Mouse (Mus musculus): ENCODE data around the gene Slc25a22. TPM values are rescaled to one million over a fixed set of nuclear protein-coding genes. Genes with fewer than 3 reads are reported as not detected.

Slc25a22 gene
- polyA plus RNA-seq, 1 experiment from 2014 or later, result 80.4 TPM

DNA sequence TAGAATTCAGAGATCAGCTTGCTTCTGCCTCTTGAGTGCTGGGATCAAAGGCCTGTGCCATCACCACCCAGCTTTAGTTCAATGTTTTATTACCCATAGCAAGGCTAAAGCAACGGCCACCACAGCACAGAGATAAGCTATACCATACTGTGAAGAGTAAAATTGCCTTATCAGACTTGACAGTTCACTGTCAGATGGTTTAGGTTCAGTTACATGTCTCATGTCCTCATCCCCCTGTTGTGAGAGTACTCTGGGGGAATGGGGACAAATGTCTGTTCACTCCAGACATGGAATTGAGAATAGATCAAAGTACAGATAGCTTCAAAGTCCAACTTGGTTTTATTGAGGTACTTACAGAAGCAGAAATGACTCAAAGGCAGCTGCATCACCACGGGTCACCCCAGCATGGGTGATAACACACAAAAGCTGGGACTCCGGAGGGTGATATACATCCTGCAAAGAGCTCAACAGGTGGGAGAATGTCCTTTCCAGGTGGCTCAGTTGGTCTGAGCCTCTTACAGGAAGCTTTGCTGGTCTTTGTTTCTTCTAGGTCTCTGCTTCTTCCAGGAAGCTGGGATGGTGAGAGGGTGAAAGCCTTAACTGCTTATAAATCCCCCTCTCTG lies 49.1 kb downstream of the Slc25a22 start:
- H3K27ac ChIP-seq (ENCODE audit: low read depth, low read length), result no peak overlapping the region
- no peak overlapping the region for H3K4me3 ChIP-seq (ENCODE audit: low read depth, low read length)
- H3K4me1 ChIP-seq (ENCODE audit: control insufficient read depth, insufficient read depth, low read length), result peaks cover 8% of the 10 kb centered on the region
- WGBS, result 43% methylated on average over 3 of the region's 3 CpGs
- H3K27me3 ChIP-seq (ENCODE audit: control insufficient read depth, insufficient read depth, low read length), result no peaks in the 10 kb centered on the region
- no peak overlapping the region for H3K9ac ChIP-seq (replicated peaks; ENCODE audit: low read depth, low read length)
- no peaks in the 10 kb centered on the region for H3K36me3 ChIP-seq (ENCODE audit: control insufficient read depth, insufficient read depth, low read length)
- no peaks in the 10 kb centered on the region for H3K9me3 ChIP-seq (ENCODE audit: control insufficient read depth, low read length)
- no peak for ATAC-seq (ENCODE audit: low read depth)
- no peak overlapping the region for H3K4me2 ChIP-seq (ENCODE audit: low read depth, low read length)

DNA sequence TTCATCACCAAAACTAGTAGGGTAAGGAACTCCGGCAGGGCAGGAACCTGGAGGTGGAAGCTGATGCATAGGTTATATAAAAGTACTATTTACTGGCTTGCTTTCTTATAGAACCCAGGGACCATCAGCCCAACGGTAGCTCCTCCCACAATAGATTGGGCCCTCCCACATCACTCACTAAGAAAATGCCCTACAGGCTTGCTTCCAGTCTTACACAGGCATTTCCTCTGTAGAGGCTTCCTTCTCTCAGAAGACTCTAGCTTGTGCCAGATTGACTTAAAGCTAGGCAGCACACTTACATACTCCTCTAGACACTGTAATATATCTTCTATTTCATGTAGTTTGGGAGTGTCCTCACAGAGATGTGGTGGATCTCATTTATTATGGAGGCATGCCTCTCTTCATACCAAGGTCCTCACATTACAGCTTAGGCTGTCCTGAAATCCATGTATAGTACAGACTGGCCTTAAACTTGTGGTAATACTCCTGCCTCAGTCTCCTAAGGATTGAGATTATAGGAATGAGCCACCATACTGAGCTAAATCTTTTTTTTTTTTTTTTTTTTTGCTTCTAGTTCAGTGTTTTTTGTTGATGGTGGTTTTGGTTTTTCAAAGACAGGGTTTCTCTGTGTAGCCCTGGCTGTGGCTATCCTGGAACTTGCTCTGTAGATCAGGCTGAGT lies 49.7 kb downstream of the Slc25a22 start:
- Histone ChIP-seq H3K9ac (replicated peaks; ENCODE audit: low read depth, low read length) (no peak overlapping the region), H3K4me1 (ENCODE audit: control insufficient read depth, insufficient read depth, low read length) (peaks cover 4% of the 10 kb centered on the region), H3K4me3 (ENCODE audit: low read depth, low read length) (no peak overlapping the region), H3K36me3 (ENCODE audit: control insufficient read depth, insufficient read depth, low read length) (no peaks in the 10 kb centered on the region), H3K27ac (ENCODE audit: low read depth, low read length) (no peak overlapping the region), H3K27me3 (ENCODE audit: control insufficient read depth, insufficient read depth, low read length) (no peaks in the 10 kb centered on the region), H3K4me2 (ENCODE audit: low read depth, low read length) (no peak overlapping the region), H3K9me3 (ENCODE audit: control insufficient read depth, low read length) (no peaks in the 10 kb centered on the region)
- no peak for ATAC-seq (ENCODE audit: low read depth)
- 53% methylated on average over 2 of the region's 2 CpGs for WGBS

DNA sequence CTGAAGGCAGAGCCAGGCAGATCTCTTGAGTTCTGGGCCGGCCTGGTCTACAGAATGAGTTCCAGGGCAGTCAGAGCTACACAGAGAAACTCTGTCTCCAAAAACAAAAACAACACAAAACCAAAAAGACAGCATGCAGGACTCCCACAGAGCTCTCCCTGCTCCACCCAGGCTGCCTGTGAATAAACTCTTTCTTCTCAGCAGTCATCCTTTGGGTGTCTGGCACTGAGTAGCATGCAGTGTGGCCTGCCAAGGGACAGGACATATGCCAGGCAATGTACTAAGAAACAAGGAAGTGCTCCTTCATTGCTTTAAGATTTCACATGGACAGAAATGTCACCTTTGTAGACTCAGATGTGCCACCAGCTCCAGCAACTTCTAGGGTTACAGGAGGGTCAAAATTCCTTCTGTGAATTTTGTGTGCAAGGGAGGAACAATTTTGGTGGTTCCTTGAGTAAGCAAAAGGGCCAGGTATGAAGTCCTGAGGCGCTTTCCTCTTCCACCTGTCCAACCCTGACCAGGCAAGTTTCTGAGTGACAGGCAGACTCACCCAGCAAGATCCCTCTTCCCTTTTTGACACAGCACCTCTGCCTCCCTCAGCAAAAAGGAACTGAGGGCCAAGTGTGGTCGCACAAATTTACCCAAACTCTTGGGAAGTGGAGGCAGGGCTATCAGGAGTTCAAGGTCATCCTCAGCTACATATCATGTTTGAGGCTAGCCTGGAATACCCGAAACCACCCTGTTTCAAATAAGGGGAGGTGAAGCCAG lies 56.4 kb downstream of the Slc25a22 start:
- Histone ChIP-seq H3K4me1 (ENCODE audit: control insufficient read depth, insufficient read depth, low read length) (no peaks in the 10 kb centered on the region), H3K36me3 (ENCODE audit: control insufficient read depth, insufficient read depth, low read length) (no peaks in the 10 kb centered on the region), H3K9ac (replicated peaks; ENCODE audit: low read depth, low read length) (no peak overlapping the region), H3K27ac (ENCODE audit: low read depth, low read length) (no peak overlapping the region), H3K9me3 (ENCODE audit: control insufficient read depth, low read length) (no peaks in the 10 kb centered on the region), H3K4me2 (ENCODE audit: low read depth, low read length) (no peak overlapping the region), H3K4me3 (ENCODE audit: low read depth, low read length) (no peak overlapping the region), H3K27me3 (ENCODE audit: control insufficient read depth, insufficient read depth, low read length) (no peaks in the 10 kb centered on the region)
- 79% methylated on average over 4 of the region's 4 CpGs for WGBS
- no peak for ATAC-seq (ENCODE audit: low read depth)

Other genes with a start within 250 kb of the Slc25a22 start
- 152 and 166 TPM in 2 replicates for gene Hras, start 243.9 kb downstream of the Slc25a22 start, polyA plus RNA-seq (2014; fragmentation: Nextera tagmentation; extraction: Ambion mirVana)
- 4.4 and 6.7 TPM in 2 replicates for gene Lrrc56, start 243.7 kb downstream of the Slc25a22 start, polyA plus RNA-seq (2014; fragmentation: Nextera tagmentation; extraction: Ambion mirVana)
- 0.21 and 0.45 TPM in 2 replicates for gene Lmntd2, start 223.8 kb downstream of the Slc25a22 start, polyA plus RNA-seq (2014; fragmentation: Nextera tagmentation; extraction: Ambion mirVana)
- gene Rassf7, start 222.0 kb downstream of the Slc25a22 start, polyA plus RNA-seq (2014; fragmentation: Nextera tagmentation; extraction: Ambion mirVana), result 24.8 and 25.3 TPM in 2 replicates
- gene Phrf1, start 209.1 kb downstream of the Slc25a22 start, polyA plus RNA-seq (2014; fragmentation: Nextera tagmentation; extraction: Ambion mirVana), result 59.5 and 72.3 TPM in 2 replicates
- gene Irf7, start 171.4 kb downstream of the Slc25a22 start, polyA plus RNA-seq (2014; fragmentation: Nextera tagmentation; extraction: Ambion mirVana), result 0.57 and 0.66 TPM in 2 replicates
- gene Cdhr5, start 161.1 kb downstream of the Slc25a22 start, polyA plus RNA-seq (2014; fragmentation: Nextera tagmentation; extraction: Ambion mirVana), result not detected in 2 replicates
- gene Sct, start 158.8 kb downstream of the Slc25a22 start, polyA plus RNA-seq (2014; fragmentation: Nextera tagmentation; extraction: Ambion mirVana), result 3.9 and 4.2 TPM in 2 replicates
- gene Drd4, start 145.9 kb downstream of the Slc25a22 start, polyA plus RNA-seq (2014; fragmentation: Nextera tagmentation; extraction: Ambion mirVana), result 0.73 and 0.90 TPM in 2 replicates
- 186 and 228 TPM in 2 replicates for gene Deaf1, start 110.2 kb downstream of the Slc25a22 start, polyA plus RNA-seq (2014; fragmentation: Nextera tagmentation; extraction: Ambion mirVana)
- gene Tmem80, start 110.2 kb downstream of the Slc25a22 start, polyA plus RNA-seq (2014; fragmentation: Nextera tagmentation; extraction: Ambion mirVana), result 36.7 and 40.2 TPM in 2 replicates
- gene Eps8l2, start 99.0 kb downstream of the Slc25a22 start, polyA plus RNA-seq (2014; fragmentation: Nextera tagmentation; extraction: Ambion mirVana), result 0.33 and 0.51 TPM in 2 replicates
- gene Taldo1, start 45.7 kb downstream of the Slc25a22 start, polyA plus RNA-seq (2014; fragmentation: Nextera tagmentation; extraction: Ambion mirVana), result 265 and 311 TPM in 2 replicates
- gene Gatd1, start 23.8 kb downstream of the Slc25a22 start, polyA plus RNA-seq (2014; fragmentation: Nextera tagmentation; extraction: Ambion mirVana), result 42.7 and 44.8 TPM in 2 replicates
- 51.6 and 70.7 TPM in 2 replicates for gene Cend1, start 8.4 kb downstream of the Slc25a22 start, polyA plus RNA-seq (2014; fragmentation: Nextera tagmentation; extraction: Ambion mirVana)
- 2.0 and 2.5 TPM in 2 replicates for gene Pidd1, start 6.1 kb upstream of the Slc25a22 start, polyA plus RNA-seq (2014; fragmentation: Nextera tagmentation; extraction: Ambion mirVana)
- 654 and 691 TPM in 2 replicates for gene Rplp2, start 9.5 kb upstream of the Slc25a22 start, polyA plus RNA-seq (2014; fragmentation: Nextera tagmentation; extraction: Ambion mirVana)
- gene Pnpla2, start 17.3 kb upstream of the Slc25a22 start, polyA plus RNA-seq (2014; fragmentation: Nextera tagmentation; extraction: Ambion mirVana), result 14.0 and 14.7 TPM in 2 replicates
- gene Cracr2b, start 23.2 kb upstream of the Slc25a22 start, polyA plus RNA-seq (2014; fragmentation: Nextera tagmentation; extraction: Ambion mirVana), result 3.6 and 6.6 TPM in 2 replicates
- gene Cd151, start 29.5 kb upstream of the Slc25a22 start, polyA plus RNA-seq (2014; fragmentation: Nextera tagmentation; extraction: Ambion mirVana), result 43.3 and 49.6 TPM in 2 replicates
- gene Polr2l, start 37.2 kb upstream of the Slc25a22 start, polyA plus RNA-seq (2014; fragmentation: Nextera tagmentation; extraction: Ambion mirVana), result 74.0 and 87.3 TPM in 2 replicates
- 55.7 and 63.3 TPM in 2 replicates for gene Tspan4, start 37.3 kb upstream of the Slc25a22 start, polyA plus RNA-seq (2014; fragmentation: Nextera tagmentation; extraction: Ambion mirVana)
- 46.0 and 52.4 TPM in 2 replicates for gene Chid1, start 102.0 kb upstream of the Slc25a22 start, polyA plus RNA-seq (2014; fragmentation: Nextera tagmentation; extraction: Ambion mirVana)
- 98.5 and 125 TPM in 2 replicates for gene Ap2a2, start 124.3 kb upstream of the Slc25a22 start, polyA plus RNA-seq (2014; fragmentation: Nextera tagmentation; extraction: Ambion mirVana)
- 0.27 and 0.29 TPM in 2 replicates for gene Muc6, start 217.4 kb upstream of the Slc25a22 start, polyA plus RNA-seq (2014; fragmentation: Nextera tagmentation; extraction: Ambion mirVana)